Mouse (Mus musculus) MEL (cell line): ENCODE measurements around the gene Rhbdd2.

Experiments
- CTCF ChIP-seq, 3 experiments: IDR thresholded peaks in 2 of 3; conservative IDR thresholded peaks in 1 of 3; 2 replicates each; pipeline ENCODE4 v1.5.1; 2011 to 2012; ENCODE audit warnings: low read length in 3 of 3, low read depth in 2 of 3, mild to moderate bottlenecking in 2 of 3, improper control_type of control experiment in 1 of 3, inconsistent platforms in 1 of 3, mixed read lengths in 1 of 3, moderate library complexity in 1 of 3; ENCODE audit not compliant: control insufficient read depth in 1 of 3, insufficient read depth in 1 of 3, poor library complexity in 1 of 3, severe bottlenecking in 1 of 3
- MAZ ChIP-seq: IDR thresholded peaks from 2 replicates; pipeline ENCODE4 v1.6.1; 2012; ENCODE audit warnings: low read depth, mild to moderate bottlenecking, inconsistent platforms, low read length, improper control_type of control experiment
- POLR2A ChIP-seq, 2 experiments: IDR thresholded peaks; 2 replicates each; pipeline ENCODE4 v1.6.1; 2011 to 2012; ENCODE audit warnings: low read length in 2 of 2, mild to moderate bottlenecking in 2 of 2, control low read depth in 1 of 2, improper control_type of control experiment in 1 of 2, low read depth in 1 of 2, moderate library complexity in 1 of 2; ENCODE audit not compliant: control insufficient read depth in 1 of 2, insufficient read depth in 1 of 2, poor library complexity in 1 of 2

DNA sequence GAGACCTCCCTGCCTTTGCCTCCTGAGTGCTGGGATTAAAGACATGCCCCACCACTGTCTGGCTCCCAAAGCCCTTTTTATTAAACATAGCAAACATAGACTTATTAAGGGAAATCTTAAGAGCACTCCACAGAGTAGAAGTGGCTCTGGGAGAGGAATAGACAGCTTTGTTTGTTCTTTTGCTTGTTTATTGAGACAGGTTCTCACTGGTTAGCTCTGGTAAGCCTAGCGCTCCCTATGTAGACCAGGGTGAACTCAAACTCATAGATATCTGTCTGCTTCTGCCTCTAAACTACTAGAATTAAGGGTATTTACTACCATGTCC lies 16.9 kb downstream of the Rhbdd2 start:
- TF ChIP-seq CTCF (IDR thresholded peaks at IDR 0.05 in 2 of 3, conservative IDR thresholded peaks at IDR 0.05 in 1 of 3; ENCODE audit: control insufficient read depth in 1 of 3, insufficient read depth in 1 of 3, low read depth in 2 of 3, low read length in 3 of 3, poor library complexity in 1 of 3, severe bottlenecking in 1 of 3): no peak
- TF ChIP-seq POLR2A (IDR thresholded peaks at IDR 0.05; ENCODE audit: control insufficient read depth in 1 of 2, insufficient read depth in 1 of 2, low read depth in 1 of 2, low read length in 2 of 2, poor library complexity in 1 of 2): no peak
- no peak for TF ChIP-seq MAZ
